Mouse (Mus musculus): Measurements from ENCODE around the gene Exoc6.
"Not testable (repeated sequence)": the region's sequence is repeated elsewhere in the genome, so short reads cannot be mapped to it uniquely, and the experiment has no call there.

DNA sequence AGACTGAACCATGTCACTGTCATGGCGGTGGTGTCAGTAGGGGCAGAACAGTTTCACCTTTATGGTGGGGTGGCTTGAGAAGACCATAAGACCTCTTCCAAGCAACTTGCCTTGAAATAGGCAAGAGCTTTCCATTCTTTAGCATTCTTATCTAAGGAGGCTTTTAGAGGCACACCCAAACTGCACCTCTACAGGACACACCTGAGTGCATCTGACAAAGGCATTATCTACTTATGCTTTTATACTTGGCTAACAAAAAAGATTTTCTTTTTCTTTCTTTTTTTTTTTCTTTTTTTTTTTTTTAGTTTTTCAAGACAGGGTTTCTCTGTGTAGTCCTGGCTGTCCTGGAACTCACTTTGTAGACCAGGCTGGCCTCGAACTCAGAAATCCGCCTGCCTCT, 22.5 kb upstream of the Exoc6 start:
- TF ChIP-seq POLR2A (IDR thresholded peaks at IDR 0.05; ENCODE audit: control insufficient read depth in 1 of 2, insufficient read depth in 1 of 2, low read depth in 1 of 2, low read length in 2 of 2, poor library complexity in 1 of 2); USF2 (IDR thresholded peaks at IDR 0.05; ENCODE audit: borderline replicate concordance in 1 of 2, insufficient read depth in 1 of 2, low read depth in 1 of 2, low read length in 2 of 2); CTCF (IDR thresholded peaks at IDR 0.05 in 2 of 3, conservative IDR thresholded peaks at IDR 0.05 in 1 of 3; ENCODE audit: control insufficient read depth in 1 of 3, insufficient read depth in 1 of 3, low read depth in 2 of 3, low read length in 3 of 3, poor library complexity in 1 of 3, severe bottlenecking in 1 of 3); USF1 (IDR thresholded peaks at IDR 0.05; ENCODE audit: low read depth, low read length); HCFC1 (IDR thresholded peaks at IDR 0.05; ENCODE audit: low read depth, low read length); MXI1 (IDR thresholded peaks at IDR 0.05; ENCODE audit: low read depth, low read length); CHD2 (IDR thresholded peaks at IDR 0.05; ENCODE audit: low read length); SMC3 (IDR thresholded peaks at IDR 0.05; ENCODE audit: low read depth, low read length); MYC (IDR thresholded peaks at IDR 0.05; ENCODE audit: low read depth, low read length): not testable (repeated sequence)
